8 mouse cellular contexts compared by ENCODE assay signal in the genomic region with DNA sequence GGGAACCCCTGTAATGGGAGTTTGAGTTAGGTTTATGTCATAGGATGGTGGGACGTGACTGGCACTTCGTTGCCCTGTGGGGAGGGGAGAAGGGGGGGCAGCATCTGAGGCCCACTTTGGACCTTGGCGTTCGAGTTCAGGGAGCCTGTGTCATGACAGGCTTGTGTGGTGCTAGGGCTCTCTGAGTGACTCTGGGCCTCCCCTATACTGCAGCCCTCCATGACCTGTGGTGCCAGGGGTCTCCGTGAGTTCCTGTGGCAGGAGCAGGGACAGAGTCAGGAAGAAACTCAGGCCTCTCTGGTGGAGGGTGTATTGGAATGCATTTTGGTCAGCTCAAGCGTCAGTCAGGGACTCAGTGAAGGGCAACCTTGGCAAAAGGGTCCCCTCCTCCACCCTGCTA. TPM values are rescaled to one million over a fixed set of nuclear protein-coding genes. Genes with fewer than 3 reads are reported as not detected.
DNase-seq lines count a peak whose midpoint lies in the region; ATAC-seq and TF ChIP-seq lines count a peak whose summit lies in the region.

No protein-coding gene starts in this region.

- intact Hi-C loops in heart, postnatal 25 days (cut with DNase I), result loop anchor here (5.0 kb wide), 1 partner anchor 42 kb away; no protein-coding TSS in a partner anchor

- no peaks in the 10 kb centered on the region for H3K27me3 ChIP-seq in heart, embryonic 16.5 days (ENCODE audit: control insufficient read depth, insufficient read depth, low read length)
- no peaks in the 10 kb centered on the region for H3K27me3 ChIP-seq in testis, adult 2 months (ENCODE audit: control insufficient read depth, insufficient read depth, low read length)
- H3K27me3 ChIP-seq in limb, embryonic 15.5 days, result no peaks in the 10 kb centered on the region

- no peak for DNase-seq in heart, postnatal 25 days (ENCODE audit: low spot score)
- DNase-seq in testis, postnatal 10 days (ENCODE audit: low spot score), result no peak
- DNase-seq in frontal cortex, postnatal 25 days (ENCODE audit: low spot score in 2 of 2), result no peak
- DNase-seq in urinary bladder, postnatal 14 days (ENCODE audit: low spot score), result no peak
- DNase-seq in spleen, adult 12 weeks (ENCODE audit: low spot score), result no peak

- no peaks in the 10 kb centered on the region for H3K36me3 ChIP-seq in heart, embryonic 16.5 days (ENCODE audit: control insufficient read depth, insufficient read depth)
- no peaks in the 10 kb centered on the region for H3K36me3 ChIP-seq in testis, adult 2 months (ENCODE audit: control insufficient read depth, insufficient read depth, low read length)
- H3K36me3 ChIP-seq in limb, embryonic 15.5 days, result no peaks in the 10 kb centered on the region

- peaks cover 2% of the 10 kb centered on the region; the same call in 1 of the 2 replicates for H3K4me1 ChIP-seq in heart, embryonic 16.5 days (ENCODE audit: control insufficient read depth, insufficient read depth, low read length)
- peaks cover 12% of the 10 kb centered on the region for H3K4me1 ChIP-seq in testis, adult 2 months (ENCODE audit: control insufficient read depth, insufficient read depth, low read length)
- H3K4me1 ChIP-seq in limb, embryonic 15.5 days, result no peaks in the 10 kb centered on the region

- TF ChIP-seq POLR2A in testis, adult 2 months (IDR thresholded peaks at IDR 0.05; ENCODE audit: control insufficient read depth, low read depth, low read length), result no peak

- peak overlapping the region; percentile 58 for H3K4me2 ChIP-seq in heart, embryonic 16.5 days (ENCODE audit: low read depth, low read length)
- H3K4me2 ChIP-seq in limb, embryonic 15.5 days, result 0 out of 2 replicates have a peak overlapping the region, but pooled peaks have one; percentile 10

- 0 out of 2 replicates have a peak, but pooled peaks have one; percentile 23 for ATAC-seq in heart, embryonic 16.5 days (replicated peaks; ENCODE audit: extremely low read depth, insufficient read depth, low FRiP score)
- no peak for ATAC-seq in limb, embryonic 15.5 days (ENCODE audit: insufficient number of reproducible peaks, low FRiP score, low TSS enrichment, low read depth)

- H3K9ac ChIP-seq in heart, embryonic 16.5 days (ENCODE audit: low read length), result peak overlapping the region; percentile 62
- no peak overlapping the region for H3K9ac ChIP-seq in limb, embryonic 15.5 days

- no peak for TF ChIP-seq CTCF in testis, adult 2 months (IDR thresholded peaks at IDR 0.05; ENCODE audit: control insufficient read depth, insufficient read depth, insufficient replicate concordance, low read depth, low read length)

- peak overlapping the region; percentile 48 for H3K4me3 ChIP-seq in heart, embryonic 16.5 days (ENCODE audit: low read length)
- H3K4me3 ChIP-seq in testis, adult 2 months (ENCODE audit: control insufficient read depth, low read depth, low read length), result peak overlapping the region; percentile 80
- H3K4me3 ChIP-seq in limb, embryonic 15.5 days, result peak overlapping the region; percentile 16

- 61% methylated on average over 6 of the region's 6 CpGs for WGBS in heart, embryonic 16.5 days
- 72% methylated on average over 6 of the region's 6 CpGs for WGBS in limb, embryonic 15.5 days

- no peaks in the 10 kb centered on the region for H3K9me3 ChIP-seq in heart, embryonic 16.5 days (replicated peaks; ENCODE audit: control insufficient read depth, low read length)
- H3K9me3 ChIP-seq in limb, embryonic 15.5 days, result no peaks in the 10 kb centered on the region

- peak overlapping the region; percentile 74 for H3K27ac ChIP-seq in heart, embryonic 16.5 days (ENCODE audit: low read length)
- H3K27ac ChIP-seq in testis, adult 2 months (ENCODE audit: control insufficient read depth, insufficient read depth, low read depth, low read length), result peak overlapping the region; percentile 68
- H3K27ac ChIP-seq in limb, embryonic 15.5 days, result no peak overlapping the region

RNA-seq across cellular contexts. Expression of gene Inpp5d, which starts 0.6 kb away (rescaled TPM):
- 5.2 and 6.9 TPM in 2 replicates for polyA plus RNA-seq in heart, embryonic 16.5 days (2015; fragmentation: Nextera tagmentation; extraction: Ambion mirVana)
- total RNA-seq in heart, postnatal 25 days (2021), result 10 to 100 TPM; 10.4 to 12.5 TPM
- polyA plus RNA-seq in testis, adult 2 months (2012; rRNA removed), result 8.1 and 10.4 TPM in 2 replicates
- polyA plus RNA-seq in limb, embryonic 15.5 days (2015; fragmentation: Nextera tagmentation; extraction: Ambion mirVana), result 7.2 and 8.8 TPM in 2 replicates

RNA-seq across cellular contexts. Expression of gene Ngef, which starts 47.0 kb away (rescaled TPM):
- polyA plus RNA-seq in heart, embryonic 16.5 days (2015; fragmentation: Nextera tagmentation; extraction: Ambion mirVana), result 0.32 and 0.99 TPM in 2 replicates
- under 1 TPM; 0.36 to 0.49 TPM for total RNA-seq in heart, postnatal 25 days (2021)
- 0.89 and 1.2 TPM in 2 replicates for polyA plus RNA-seq in testis, adult 2 months (2012; rRNA removed)
- polyA plus RNA-seq in limb, embryonic 15.5 days (2015; fragmentation: Nextera tagmentation; extraction: Ambion mirVana), result 2.4 and 3.0 TPM in 2 replicates

Comparison
In these comparisons a context has a peak if more than half of its experiments do, and no peak if none do; other contexts are left out.
1. H3K4me3 ChIP-seq: peak in every context shown above with its lines; median percentile 80 in testis, adult 2 months; 48 in heart, embryonic 16.5 days; 16 in limb, embryonic 15.5 days.